Mouse (Mus musculus) embryonic fibroblast, embryonic 13.5 days (primary cell): ENCODE results near the gene Rftn2. TPM values are rescaled to one million over a fixed set of nuclear protein-coding genes. Genes with fewer than 3 reads are reported as not detected.

Experiments used
- H3K27ac ChIP-seq: 2 replicates; pipeline ENCODE4 v1.5.1; 2012; ENCODE audit warnings: low read length, control low read depth, inconsistent platforms; ENCODE audit not compliant: insufficient read depth
- H3K4me1 ChIP-seq: 2 replicates; pipeline ENCODE4 v1.6.1; 2011; ENCODE audit warnings: low read length; ENCODE audit not compliant: control insufficient read depth, insufficient read depth
- H3K4me3 ChIP-seq: 2 replicates; pipeline ENCODE4 v1.5.1; 2011; ENCODE audit warnings: mild to moderate bottlenecking, control low read depth, low read length; ENCODE audit not compliant: insufficient read depth
- CTCF ChIP-seq: IDR thresholded peaks from 2 replicates; pipeline ENCODE4 v1.5.1; 2011; ENCODE audit warnings: mild to moderate bottlenecking, control low read depth, low read length, moderate library complexity, borderline replicate concordance; ENCODE audit not compliant: insufficient read depth
- POLR2A ChIP-seq: IDR thresholded peaks from 2 replicates; pipeline ENCODE4 v1.6.1; 2011; ENCODE audit warnings: low read depth, mild to moderate bottlenecking, control low read depth, low read length, moderate library complexity
- polyA plus RNA-seq: library from polyadenylated mRNA; stranded (reverse); fragments of >200 nt; gene quantifications from 2 replicates; pipeline ENCODE4 v1.2.4, GENCODE M21; 2011; ENCODE audit warnings: low read depth; ENCODE audit not compliant: missing spikeins, insufficient read length

Gene Rftn2
- polyA plus RNA-seq, 1 experiment, result 14.3 TPM

DNA sequence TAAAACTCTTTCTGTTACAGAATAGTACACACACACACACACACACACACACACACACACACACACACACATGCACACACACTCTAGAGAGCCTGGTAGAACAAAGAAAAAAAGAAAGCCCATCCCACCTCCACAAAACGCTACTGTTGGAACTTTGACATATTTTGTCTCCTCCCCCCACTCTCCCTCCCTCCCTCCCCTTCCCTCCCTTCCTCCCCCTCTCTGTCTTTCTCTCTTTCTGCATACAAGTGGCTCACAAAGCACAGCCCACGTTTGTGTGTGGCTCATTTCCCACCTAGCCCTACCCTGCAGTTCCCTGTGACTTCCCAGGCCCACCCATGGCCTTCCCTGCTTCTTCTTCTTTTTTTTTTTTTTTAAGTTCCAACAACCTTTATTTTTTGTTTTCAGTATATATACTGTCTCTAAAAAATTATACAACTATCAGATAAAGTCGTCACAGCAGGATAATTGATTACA is 52.0 kb downstream of the Rftn2 start:
- Histone ChIP-seq H3K4me1 (no peaks in the 10 kb centered on the region), H3K4me3 (no peak overlapping the region), H3K27ac (no peak overlapping the region)
- TF ChIP-seq POLR2A (no peak), CTCF (no peak)

DNA sequence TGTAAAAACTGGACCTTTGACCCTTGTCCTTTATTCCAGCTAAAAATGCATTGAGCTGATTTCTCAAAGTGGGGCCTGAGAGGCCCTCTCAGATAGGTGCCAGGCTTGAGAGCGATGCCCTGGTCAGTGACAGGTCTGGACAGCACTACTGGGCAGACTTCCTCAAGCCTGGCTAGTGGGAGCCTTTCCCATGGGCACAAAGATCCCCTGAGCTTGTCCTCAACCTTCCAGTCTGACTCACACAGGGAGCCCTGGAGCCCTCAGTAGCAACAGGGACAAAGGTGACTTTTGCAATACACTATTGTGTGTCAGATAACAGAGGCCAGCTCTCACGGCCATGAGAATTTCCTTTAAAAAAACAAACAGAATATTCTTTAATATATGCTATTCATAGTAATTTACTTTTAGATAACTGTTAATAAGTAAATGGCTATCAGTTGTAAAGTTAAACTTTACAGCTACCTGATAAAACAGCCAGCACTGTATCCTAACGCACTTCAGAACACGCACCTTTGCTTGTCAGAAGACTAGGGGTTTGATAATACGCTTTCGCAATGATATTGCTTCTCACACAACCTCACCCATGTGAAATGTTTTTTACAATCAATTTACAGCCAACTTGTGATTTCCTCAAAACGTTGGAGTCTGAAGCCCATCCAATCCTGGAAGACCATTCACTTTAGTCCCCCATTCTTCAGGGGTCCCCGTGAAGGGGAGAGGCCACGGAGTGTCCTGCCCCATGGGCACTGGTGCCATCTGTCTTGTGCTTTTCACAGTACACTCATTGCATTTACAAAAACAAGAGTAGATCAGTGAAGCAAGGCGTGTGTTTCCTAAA is 52.6 kb downstream of the Rftn2 start:
- Histone ChIP-seq H3K4me1 (no peaks in the 10 kb centered on the region), H3K27ac (no peak overlapping the region), H3K4me3 (no peak overlapping the region)
- TF ChIP-seq POLR2A, result no peak
- no peak for TF ChIP-seq CTCF

DNA sequence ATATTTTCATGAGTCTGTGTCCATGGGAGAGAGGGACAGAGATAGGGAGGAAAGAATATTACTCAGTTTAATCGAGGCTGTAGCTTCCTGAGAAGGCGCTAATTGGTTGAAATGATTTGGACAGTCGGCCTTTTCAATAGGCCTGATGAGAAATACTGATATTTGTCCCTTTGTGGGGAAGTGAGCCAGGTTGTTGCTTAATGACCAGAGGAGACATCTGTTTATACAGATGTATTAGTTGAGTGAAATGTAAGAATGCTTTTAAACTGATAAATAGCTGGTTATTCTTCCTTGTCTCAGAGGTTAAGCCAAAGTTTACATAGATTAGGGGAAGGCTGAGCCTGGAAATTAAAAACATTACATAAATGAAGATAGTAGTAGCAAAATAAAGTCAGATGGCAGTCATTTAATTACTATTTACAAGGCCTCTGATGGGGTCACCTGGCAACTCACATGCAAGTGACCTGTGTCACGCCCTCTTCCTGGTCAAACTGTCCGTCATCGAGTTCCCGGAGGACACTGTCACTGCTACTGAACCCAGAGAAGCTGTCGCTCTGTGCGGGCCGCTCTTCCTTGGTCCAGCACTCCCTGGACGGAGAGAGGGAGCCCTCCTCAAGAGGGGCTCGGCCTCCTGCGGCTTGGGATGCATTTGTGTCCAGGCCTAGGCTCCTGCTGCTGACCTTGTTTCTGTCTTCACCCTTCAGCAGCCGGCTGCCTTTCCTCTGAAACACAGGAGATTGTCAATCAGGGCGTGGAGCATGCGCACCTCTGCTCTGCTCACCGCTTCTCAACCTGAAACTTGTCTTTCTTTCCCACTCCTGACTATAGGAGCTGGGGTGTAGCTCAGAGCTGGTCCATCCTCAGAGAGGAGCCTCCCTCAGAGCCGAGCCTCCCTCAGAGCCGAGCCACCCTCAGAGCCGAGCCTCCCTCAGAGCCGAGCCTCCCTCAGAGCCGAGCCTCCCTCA is 54.9 kb downstream of the Rftn2 start:
- no peak overlapping the region for H3K4me3 ChIP-seq
- no peak overlapping the region for H3K27ac ChIP-seq
- no peaks in the 10 kb centered on the region for H3K4me1 ChIP-seq
- no peak for TF ChIP-seq CTCF
- no peak for TF ChIP-seq POLR2A

DNA sequence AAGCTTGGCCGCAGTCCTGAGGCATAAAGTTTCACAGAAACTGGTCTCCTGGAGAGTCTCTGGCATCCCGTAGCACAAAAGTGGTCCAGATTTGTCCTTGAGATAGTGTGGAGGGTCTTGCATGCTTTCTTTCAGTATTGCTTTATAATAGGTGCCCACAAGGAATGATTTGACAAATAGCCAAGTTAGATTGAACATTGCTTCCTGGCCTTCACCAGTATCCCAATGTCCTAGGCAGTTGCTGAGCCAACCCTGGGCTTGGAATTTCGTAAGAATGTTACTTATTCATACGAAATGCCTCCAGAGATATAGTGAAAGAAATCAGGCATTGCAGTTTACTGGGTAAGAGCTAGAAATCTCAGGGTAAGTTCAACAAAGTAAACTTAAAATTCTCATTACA is 58.0 kb downstream of the Rftn2 start:
- no peak overlapping the region for H3K4me3 ChIP-seq
- no peak for TF ChIP-seq CTCF
- no peak for TF ChIP-seq POLR2A
- H3K27ac ChIP-seq, result no peak overlapping the region

DNA sequence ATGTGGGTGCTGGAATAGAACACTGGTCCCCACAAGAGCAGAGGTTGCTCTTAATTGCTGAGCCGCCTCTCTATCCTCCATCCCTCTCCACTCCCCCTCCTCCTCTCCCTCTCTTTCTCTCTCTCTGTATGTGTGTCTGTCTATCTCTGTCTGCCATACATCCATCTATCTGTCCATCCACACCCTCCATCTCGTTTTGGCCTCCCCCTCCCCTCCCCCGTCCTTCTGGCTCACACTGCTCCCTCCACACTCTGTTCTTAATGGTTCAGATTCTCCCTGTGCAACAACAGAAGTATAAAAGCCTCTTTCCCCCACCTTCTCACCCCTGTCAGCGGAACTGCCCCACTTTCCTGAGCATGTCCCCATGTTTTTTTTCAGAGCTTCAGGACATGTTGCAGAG is 59.0 kb downstream of the Rftn2 start:
- no peak for TF ChIP-seq POLR2A
- TF ChIP-seq CTCF, result no peak
- no peaks in the 10 kb centered on the region for H3K4me1 ChIP-seq
- no peak overlapping the region for H3K27ac ChIP-seq
- no peak overlapping the region for H3K4me3 ChIP-seq

More for the DNA sequence above, 58.0 kb downstream of the Rftn2 start:
- H3K4me1 ChIP-seq, result no peaks in the 10 kb centered on the region

DNA sequence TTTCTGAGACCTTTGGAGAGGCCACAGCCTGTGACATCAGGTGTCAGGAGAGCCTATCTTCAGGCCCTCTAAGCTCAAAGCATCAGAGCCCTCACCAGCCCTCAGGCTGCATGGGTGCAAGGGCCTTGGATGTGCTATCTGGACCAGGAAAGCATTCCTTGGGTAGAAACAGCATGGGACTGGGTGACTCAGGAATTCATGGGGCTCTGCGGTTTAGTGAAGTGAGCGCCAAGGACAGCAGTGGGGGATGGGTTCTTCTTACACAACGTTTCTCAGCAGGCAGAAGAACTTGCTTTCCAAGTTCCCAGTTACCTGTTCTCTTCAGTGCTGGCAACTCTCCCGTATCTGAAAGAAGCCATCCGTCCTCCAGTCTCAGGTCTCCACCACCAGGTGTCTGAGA is 62.6 kb downstream of the Rftn2 start:
- H3K4me1 ChIP-seq, result no peaks in the 10 kb centered on the region
- no peak for TF ChIP-seq CTCF
- TF ChIP-seq POLR2A, result no peak
- H3K4me3 ChIP-seq, result no peak overlapping the region
- H3K27ac ChIP-seq, result 0 out of 2 replicates have a peak overlapping the region, but pooled peaks have one; percentile 2

DNA sequence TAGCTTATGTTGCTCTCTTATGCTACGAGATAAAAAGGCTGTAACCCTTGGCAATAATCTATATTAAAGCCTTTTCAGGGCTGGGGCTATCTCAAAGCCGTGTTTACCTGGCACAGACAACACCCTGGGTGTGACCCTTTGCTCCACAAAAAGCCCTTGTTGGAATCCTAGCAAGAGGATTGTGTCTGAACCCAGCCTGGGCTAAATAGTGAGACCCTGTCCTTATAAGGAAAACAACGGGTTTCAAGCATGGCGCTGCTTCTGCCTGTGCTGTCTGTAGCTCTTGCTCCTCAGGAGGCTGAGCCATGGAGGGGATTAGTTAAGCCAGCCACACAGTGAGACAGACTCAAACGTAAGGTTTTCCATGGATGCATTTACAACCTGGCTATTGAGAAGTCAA is 63.8 kb downstream of the Rftn2 start:
- Histone ChIP-seq H3K27ac (no peak overlapping the region), H3K4me1 (no peaks in the 10 kb centered on the region), H3K4me3 (no peak overlapping the region)
- TF ChIP-seq POLR2A (no peak), CTCF (no peak)

DNA sequence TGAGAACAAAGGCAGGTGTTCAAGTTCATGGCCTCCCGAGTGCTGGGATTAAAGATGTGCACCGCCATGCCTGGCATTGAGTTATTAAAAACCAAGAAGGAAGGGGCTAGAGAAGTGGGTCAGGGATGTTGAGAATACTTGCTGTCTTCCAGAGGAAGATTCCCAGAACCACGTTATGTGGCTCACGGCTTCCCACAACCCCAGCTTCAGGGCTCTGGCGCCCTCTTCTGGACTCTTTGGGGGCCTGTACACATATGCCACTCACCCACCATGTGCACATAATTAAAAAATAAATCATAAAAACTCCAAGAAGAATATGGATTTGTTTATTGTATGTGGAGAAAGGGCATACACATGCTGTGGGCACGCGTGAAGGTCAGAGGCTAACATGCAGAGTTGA is 64.7 kb downstream of the Rftn2 start:
- TF ChIP-seq CTCF (no peak), POLR2A (no peak)
- H3K4me1 ChIP-seq, result no peaks in the 10 kb centered on the region

DNA sequence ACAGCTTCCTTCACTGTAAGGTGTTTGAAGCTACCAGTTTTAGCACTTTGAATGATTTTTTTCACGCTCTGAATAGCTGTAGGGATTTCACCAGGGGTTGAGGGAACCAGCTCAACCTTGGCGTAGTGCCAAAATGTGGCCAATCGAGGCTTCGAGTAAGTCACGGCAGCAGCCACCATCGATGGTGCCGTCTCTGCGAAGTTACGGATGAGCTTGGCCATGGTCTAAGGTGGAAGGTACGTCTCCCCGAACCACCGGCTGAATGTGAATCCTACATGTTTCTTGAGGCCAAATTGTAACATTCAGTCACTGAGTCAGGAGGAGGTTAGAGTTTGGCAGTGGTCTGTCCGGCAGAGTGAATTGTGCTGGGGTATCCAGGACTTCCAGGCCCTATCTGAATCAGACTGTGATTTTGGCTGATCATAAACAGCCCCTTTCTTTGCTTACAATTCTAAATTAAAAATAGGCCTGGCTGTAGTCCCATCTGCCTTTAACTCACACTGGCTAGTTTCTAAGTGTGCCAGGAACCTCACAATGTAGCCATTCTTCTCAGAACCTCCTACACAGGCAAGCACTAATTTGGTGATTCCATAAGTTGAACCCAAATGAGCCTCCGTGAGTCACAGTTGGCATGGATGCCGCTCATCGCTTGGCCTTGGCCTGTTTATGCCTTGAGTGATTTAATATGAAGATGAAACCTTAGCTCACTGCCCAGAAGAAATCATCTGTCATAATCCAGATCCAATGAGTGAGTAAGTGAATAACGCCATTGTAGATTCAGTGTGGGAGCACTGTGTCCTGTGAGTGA is 65.5 kb downstream of the Rftn2 start:
- Histone ChIP-seq H3K4me1 (no peaks in the 10 kb centered on the region), H3K27ac (no peak overlapping the region), H3K4me3 (no peak overlapping the region)
- no peak for TF ChIP-seq POLR2A
- TF ChIP-seq CTCF, result no peak

More for the DNA sequence above, 64.7 kb downstream of the Rftn2 start:
- H3K27ac ChIP-seq, result no peak overlapping the region
- no peak overlapping the region for H3K4me3 ChIP-seq
